Mouse (Mus musculus) bone marrow, adult 2 months (tissue): Measurements from ENCODE around the gene Ptpra. TPM values are rescaled to one million over a fixed set of nuclear protein-coding genes. Genes with fewer than 3 reads are reported as not detected.
"Not testable (repeated sequence)": the region's sequence is repeated elsewhere in the genome, so short reads cannot be mapped to it uniquely, and the experiment has no call there.

ENCODE experiments used
- H3K27ac ChIP-seq: fragments of 200-500 bp; 2 replicates; pipeline ENCODE4 v1.5.1; 2012; ENCODE audit warnings: low read depth, mild to moderate bottlenecking, control low read depth, inconsistent platforms, low read length; ENCODE audit not compliant: control insufficient read depth, poor library complexity, insufficient read depth
- H3K4me1 ChIP-seq: fragments of 200-500 bp; 2 replicates; pipeline ENCODE4 v1.6.1; 2011; ENCODE audit warnings: low read length; ENCODE audit not compliant: control insufficient read depth, insufficient read depth
- H3K4me3 ChIP-seq: fragments of 200-500 bp; replicated peaks from 2 replicates; pipeline ENCODE3; 2011; ENCODE audit warnings: mild to moderate bottlenecking, low read depth, low read length, control low read depth; ENCODE audit not compliant: control insufficient read depth
- CTCF ChIP-seq: fragments of 200-500 bp; IDR thresholded peaks from 2 replicates; pipeline ENCODE4 v1.5.1; 2011; ENCODE audit warnings: low read length, control low read depth; ENCODE audit not compliant: control insufficient read depth, insufficient read depth
- POLR2A ChIP-seq: fragments of 200-500 bp; IDR thresholded peaks from 2 replicates; pipeline ENCODE4 v1.6.1; 2011; ENCODE audit warnings: low read depth, mild to moderate bottlenecking, control low read depth, low read length, borderline replicate concordance; ENCODE audit not compliant: control insufficient read depth
- WGBS: fragments of 180-500 bp; shearing (Covaris S2); methylation state at CpG from one replicate; pipeline ENCODE4 v1.1.7; 2018; 5-methylcytosine and 5-hydroxymethylcytosine counted together
- polyA plus RNA-seq: library from polyadenylated mRNA; stranded (reverse); fragments of >200 nt; gene quantifications from 2 replicates; pipeline ENCODE4 v1.2.4, GENCODE M21; 2011; ENCODE audit warnings: low replicate concordance; ENCODE audit not compliant: missing spikeins, insufficient read depth, insufficient read length

The Ptpra gene
- polyA plus RNA-seq, 1 experiment, result 33.1 TPM

DNA sequence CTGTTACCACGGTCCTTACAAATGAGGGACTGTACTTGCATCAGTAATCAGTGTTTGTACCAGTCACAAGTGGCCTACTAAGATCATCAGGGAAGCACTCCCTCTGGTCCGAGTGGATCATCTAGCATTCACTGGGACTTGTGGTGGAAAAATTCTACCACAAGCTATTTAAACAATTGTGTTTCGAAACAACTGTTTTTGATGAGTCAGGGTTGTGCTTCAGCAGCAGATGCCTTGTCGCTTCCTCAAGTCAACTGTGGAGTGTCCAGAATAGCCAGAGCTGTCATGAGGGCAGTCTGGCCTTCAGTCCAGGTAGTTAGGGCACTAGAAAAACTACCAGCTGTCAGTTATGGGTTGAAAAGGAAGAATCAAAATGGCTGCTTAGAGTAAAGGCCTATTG lies 38.5 kb downstream of the Ptpra start:
- 31% methylated on average over 4 of the region's 4 CpGs for WGBS
- H3K27ac ChIP-seq, result no peak overlapping the region
- H3K4me3 ChIP-seq, result no peak overlapping the region
- H3K4me1 ChIP-seq, result no peaks in the 10 kb centered on the region; the same call in 1 of the 2 replicates
- no peak for TF ChIP-seq CTCF

DNA sequence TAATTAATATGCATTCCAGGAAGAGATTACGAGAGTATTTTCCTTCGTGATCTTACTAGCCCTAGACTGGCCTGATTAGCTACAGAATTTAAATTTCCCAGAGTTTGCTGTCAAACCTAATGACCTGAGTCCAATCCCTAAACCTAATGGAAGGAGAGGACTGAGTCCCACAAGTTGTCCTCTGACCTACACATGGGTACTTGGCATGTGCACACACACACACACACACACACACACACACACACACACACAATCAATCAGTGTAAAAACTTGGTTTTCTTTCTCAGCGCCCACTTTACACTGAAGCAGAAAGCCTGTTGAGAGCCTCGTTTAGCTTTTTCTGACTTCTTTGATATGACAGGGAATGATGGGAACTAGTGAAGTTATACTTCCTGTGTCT lies 41.1 kb downstream of the Ptpra start:
- H3K4me3 ChIP-seq, result no peak overlapping the region
- no peak for TF ChIP-seq CTCF
- no peak for TF ChIP-seq POLR2A
- H3K4me1 ChIP-seq, result no peaks in the 10 kb centered on the region; the same call in 1 of the 2 replicates
- H3K27ac ChIP-seq, result no peak overlapping the region
- 65% methylated on average over 4 of the region's 4 CpGs for WGBS

DNA sequence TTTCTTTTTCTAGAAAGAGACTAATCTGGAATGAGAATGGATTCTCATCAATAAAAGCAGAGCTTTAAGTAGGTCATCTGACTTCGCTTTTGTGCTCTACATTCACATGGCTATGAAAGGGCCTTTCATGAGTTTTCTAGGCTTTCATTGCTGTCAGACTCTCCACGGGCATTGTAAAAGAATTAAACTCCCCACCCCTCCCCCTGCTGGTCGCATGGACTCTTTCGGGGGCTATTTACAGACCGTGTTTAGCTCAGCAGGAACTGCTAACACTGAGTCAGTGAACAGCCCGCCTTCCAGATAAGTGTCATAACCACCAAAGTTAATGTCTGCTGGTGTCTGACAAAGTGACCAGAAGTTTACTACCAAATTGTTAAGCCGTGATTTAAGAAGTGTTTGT lies 41.5 kb downstream of the Ptpra start:
- TF ChIP-seq CTCF (no peak), POLR2A (no peak)
- H3K4me1 ChIP-seq, result no peaks in the 10 kb centered on the region; the same call in 1 of the 2 replicates
- WGBS, result 22% methylated on average over 7 of the region's 7 CpGs
- no peak overlapping the region for H3K4me3 ChIP-seq
- H3K27ac ChIP-seq, result no peak overlapping the region

DNA sequence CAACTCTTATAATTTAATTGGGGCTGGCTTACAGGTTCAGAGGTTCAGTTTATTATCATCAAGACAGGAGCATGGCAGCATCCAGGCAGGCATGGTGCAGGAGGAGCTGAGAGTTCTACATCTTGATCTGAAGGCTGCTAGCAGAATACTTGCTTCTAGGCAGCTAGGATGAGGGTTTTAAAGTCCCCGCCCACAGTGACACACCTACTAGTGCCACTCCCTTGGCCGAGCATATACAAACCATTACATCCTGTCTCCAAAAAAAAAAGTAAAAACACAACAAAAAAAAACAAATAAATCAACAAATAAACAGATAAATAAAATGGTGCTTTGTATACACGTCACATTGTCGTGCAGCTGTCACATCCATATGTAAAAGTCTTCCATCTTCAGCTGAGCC lies 45.0 kb downstream of the Ptpra start:
- H3K27ac ChIP-seq, H3K4me1 ChIP-seq: not testable (repeated sequence)
- 73% methylated on average over 4 of the region's 4 CpGs for WGBS

DNA sequence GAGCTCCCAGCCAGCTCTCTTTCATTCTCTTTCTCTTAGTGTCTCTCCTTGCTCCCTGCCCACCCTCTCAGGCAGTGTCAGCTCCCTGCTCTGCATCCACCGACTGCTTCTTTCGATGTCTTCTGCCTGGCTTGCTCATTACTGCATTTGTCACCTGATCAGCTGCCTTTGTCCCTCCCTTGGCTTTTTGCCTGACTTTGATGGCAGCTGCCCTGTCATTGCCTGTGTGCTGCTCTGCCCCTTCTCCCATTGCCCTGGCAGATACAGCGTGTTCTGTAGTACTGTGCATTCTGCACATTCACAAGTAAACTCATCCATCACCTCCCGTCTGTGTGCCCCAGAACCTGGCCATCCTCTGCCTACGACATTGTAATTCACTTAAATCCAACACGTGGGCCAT lies 46.0 kb downstream of the Ptpra start:
- TF ChIP-seq CTCF, result no peak
- TF ChIP-seq POLR2A, result no peak
- Histone ChIP-seq H3K27ac (no peak overlapping the region), H3K4me3 (no peak overlapping the region), H3K4me1 (peaks cover 2% of the 10 kb centered on the region; the same call in 1 of the 2 replicates)
- WGBS, result 58% methylated on average over 6 of the region's 6 CpGs

More for the DNA sequence above, 45.0 kb downstream of the Ptpra start:
- H3K4me3 ChIP-seq, result not testable (repeated sequence)

DNA sequence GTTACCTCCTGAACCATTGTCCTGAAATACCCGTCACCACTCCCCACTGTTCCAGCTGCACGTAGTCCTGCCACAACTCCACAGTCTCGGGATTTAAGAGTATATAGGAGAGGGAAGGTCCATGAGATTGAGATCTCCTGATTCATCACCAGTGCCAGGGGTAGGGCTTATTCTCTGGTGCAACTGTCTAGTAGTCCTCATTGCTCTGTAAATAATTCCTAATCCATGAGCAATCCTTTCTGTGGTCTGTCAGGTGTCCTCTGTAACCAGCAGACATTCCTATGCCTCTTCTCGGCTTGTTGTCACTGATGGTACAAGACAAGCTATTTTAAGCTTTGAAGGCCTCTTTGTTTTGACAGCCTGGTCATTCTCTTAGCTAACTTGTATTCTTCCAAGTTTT lies 46.9 kb downstream of the Ptpra start:
- H3K27ac ChIP-seq, result no peak overlapping the region
- WGBS, result 84% methylated on average over 4 of the region's 4 CpGs
- H3K4me3 ChIP-seq, result no peak overlapping the region
- H3K4me1 ChIP-seq, result peaks cover 2% of the 10 kb centered on the region; the same call in 1 of the 2 replicates
- TF ChIP-seq CTCF (no peak), POLR2A (no peak)

DNA sequence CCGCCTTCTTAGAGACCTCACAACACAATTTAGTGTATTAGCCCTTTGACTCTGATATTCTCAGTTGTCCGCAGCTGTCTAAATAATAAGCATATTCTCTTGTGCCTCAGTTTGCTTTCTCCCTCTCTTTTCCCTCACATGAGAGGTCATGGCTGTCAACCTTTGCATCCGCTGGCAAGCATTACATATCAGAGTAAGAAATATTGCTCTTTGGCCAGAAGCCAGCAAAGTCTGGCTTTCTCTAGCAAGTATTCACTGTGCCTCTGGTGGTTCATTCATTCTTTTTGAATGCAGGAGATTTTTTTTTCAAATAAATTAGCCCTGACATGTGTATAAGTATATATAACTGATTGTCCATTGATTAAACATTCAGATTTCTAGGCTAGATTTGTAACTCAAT lies 49.5 kb downstream of the Ptpra start:
- no peak overlapping the region for H3K27ac ChIP-seq
- WGBS, result 79% methylated on average over 3 of the region's 3 CpGs
- TF ChIP-seq POLR2A (no peak), CTCF (no peak)
- H3K4me1 ChIP-seq, result peaks cover 2% of the 10 kb centered on the region; the same call in 1 of the 2 replicates
- no peak overlapping the region for H3K4me3 ChIP-seq

DNA sequence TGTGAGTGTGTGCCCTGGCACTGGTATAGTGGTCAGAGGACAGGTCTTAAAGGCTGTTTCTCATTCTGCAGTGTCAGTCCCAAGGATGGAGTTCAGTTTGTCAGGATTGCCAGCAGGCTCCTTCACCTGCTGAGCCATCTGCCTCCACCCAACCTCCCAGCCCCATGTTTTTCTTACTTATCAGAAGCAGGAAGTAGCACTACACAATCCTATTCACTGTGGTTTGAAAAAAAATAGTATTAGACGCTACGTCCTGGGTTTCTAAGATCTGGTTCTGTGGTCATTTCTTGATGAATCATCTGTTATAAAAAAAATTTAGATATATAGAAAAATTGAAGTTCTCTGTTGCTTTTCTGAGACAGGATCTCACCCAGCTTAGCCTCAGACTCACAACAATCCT lies 51.5 kb downstream of the Ptpra start:
- WGBS, result 4% methylated on average over 2 of the region's 2 CpGs
- peaks cover 2% of the 10 kb centered on the region; the same call in 1 of the 2 replicates for H3K4me1 ChIP-seq
- TF ChIP-seq POLR2A, result no peak
- no peak for TF ChIP-seq CTCF
- no peak overlapping the region for H3K4me3 ChIP-seq
- no peak overlapping the region for H3K27ac ChIP-seq

DNA sequence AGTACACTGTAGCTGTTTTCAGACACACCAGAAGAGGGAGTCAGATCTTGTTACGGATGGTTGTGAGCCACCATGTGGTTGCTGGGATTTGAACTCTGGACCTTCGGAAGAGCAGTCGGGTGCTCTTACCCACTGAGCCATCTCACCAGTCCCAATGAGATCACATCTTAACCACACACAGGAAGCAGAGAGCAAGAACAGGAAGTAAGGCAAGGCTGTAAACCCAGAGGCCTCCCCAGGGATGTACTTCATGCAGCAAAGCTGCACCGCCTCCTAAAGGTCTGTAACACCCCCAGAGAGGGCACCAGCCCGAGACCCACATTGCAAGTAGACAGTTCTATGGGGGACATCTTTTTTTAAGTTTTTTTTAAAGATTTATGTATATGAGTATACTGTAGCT lies 61.5 kb downstream of the Ptpra start:
- not testable (repeated sequence) for H3K27ac ChIP-seq, H3K4me3 ChIP-seq, H3K4me1 ChIP-seq
- WGBS, result 69% methylated on average over 4 of the region's 5 CpGs

DNA sequence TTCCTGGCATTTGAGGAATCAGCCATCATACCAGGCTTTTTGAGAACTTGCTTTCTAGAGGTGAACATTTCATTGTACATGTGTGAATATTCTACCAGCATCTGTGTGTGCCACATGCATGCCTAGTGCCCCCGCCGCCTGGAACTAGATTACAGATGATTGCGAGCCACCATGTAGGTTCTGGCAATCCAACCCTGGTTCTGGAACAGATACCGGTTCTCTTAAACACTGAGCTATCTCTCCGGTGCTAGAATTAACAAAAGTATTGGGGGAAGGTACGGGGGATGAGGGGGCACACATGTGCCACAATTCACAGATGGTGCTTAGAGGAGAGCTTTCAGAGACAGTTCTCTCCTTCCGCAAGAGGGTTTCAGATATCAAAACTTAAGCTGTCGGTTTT lies 63.8 kb downstream of the Ptpra start:
- no peaks in the 10 kb centered on the region for H3K4me1 ChIP-seq
- no peak overlapping the region for H3K4me3 ChIP-seq
- WGBS, result 91% methylated on average over 8 of the region's 8 CpGs
- no peak overlapping the region for H3K27ac ChIP-seq
- no peak for TF ChIP-seq POLR2A
- TF ChIP-seq CTCF, result no peak
